Mouse (Mus musculus): ENCODE data around the gene Ehd4. TPM values are rescaled to one million over a fixed set of nuclear protein-coding genes. Genes with fewer than 3 reads are reported as not detected.
A peak's percentile ranks its signal among the peaks of the same experiment; 100 is the strongest.

The Ehd4 gene
- polyA plus RNA-seq, 1 experiment = 6.4 TPM

DNA sequence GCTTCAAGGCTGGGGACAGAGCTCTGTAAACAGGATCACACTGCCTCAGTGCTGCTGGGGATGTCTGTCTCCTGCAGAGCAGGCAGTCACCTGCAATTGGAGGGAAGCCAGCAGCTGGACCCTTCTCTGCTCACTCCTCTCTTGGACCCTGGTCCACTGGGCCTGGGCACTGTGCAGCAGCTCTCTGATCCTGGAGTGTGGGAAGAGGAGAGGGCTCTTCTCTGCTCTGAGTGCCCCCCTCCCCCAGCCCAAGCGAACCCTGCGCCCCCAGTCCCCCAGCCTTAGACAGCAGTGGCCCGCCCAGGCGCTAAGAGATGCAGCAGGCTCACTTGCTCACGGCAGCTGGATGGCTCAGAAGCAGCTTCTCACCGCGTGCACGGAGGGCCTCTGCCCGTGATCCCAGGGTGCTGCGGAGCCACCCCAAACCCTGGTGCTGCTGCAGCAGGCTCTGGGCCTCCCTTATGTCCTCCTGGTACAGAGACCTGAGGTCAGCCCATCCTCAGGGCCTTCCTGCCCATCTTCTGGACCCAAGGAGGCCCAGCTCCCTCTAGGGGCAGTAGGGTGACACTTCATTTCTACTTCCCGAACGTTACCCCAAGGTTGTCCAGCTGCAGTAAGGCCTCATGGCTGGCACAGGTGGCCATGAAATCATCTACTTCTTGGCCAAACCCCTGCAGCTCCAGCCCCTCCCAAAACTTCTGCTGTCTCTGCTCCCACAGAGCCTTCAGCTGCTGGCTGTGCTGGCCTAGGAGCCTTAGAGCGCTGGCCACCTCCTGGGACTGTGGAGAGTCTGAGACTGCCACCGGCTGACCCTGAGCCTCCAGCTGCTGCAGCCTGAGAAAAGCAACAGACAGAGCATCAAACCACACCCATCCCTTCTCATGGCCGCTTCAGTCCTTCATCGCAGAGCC lies 85.6 kb downstream of the Ehd4 start:
- TF ChIP-seq CTCF (IDR thresholded peaks at IDR 0.05; ENCODE audit: borderline replicate concordance, extremely low read depth, insufficient read depth, insufficient read length) (peak; percentile 75), POLR2A (IDR thresholded peaks at IDR 0.05; ENCODE audit: borderline replicate concordance, extremely low read depth, insufficient read depth, insufficient read length, poor library complexity, severe bottlenecking) (no peak)
- peak; percentile 56 for DNase-seq (ENCODE audit: low read depth)

DNA sequence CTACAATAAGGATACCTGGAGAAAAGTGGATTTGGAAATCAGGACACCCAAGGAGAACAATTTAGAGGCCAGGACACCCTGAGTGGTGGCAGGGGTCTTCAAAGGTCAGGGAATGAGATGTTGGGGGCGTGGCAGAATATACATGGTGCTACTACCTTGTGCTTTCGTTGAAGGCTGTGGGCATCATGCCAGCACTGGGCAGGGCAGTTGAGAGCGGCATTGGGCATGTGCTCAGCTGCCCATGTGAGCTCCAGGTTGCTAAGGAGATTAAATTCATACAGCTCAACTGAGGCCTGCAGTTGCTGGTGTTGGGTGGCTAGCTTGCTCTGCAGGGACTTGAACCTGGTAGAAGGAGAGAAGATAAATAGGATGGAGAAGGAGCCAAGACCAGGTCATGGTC lies 88.2 kb downstream of the Ehd4 start:
- TF ChIP-seq CTCF (IDR thresholded peaks at IDR 0.05; ENCODE audit: borderline replicate concordance, extremely low read depth, insufficient read depth, insufficient read length) = no peak
- TF ChIP-seq POLR2A (IDR thresholded peaks at IDR 0.05; ENCODE audit: borderline replicate concordance, extremely low read depth, insufficient read depth, insufficient read length, poor library complexity, severe bottlenecking) = no peak
- no peak for DNase-seq (ENCODE audit: low read depth)

DNA sequence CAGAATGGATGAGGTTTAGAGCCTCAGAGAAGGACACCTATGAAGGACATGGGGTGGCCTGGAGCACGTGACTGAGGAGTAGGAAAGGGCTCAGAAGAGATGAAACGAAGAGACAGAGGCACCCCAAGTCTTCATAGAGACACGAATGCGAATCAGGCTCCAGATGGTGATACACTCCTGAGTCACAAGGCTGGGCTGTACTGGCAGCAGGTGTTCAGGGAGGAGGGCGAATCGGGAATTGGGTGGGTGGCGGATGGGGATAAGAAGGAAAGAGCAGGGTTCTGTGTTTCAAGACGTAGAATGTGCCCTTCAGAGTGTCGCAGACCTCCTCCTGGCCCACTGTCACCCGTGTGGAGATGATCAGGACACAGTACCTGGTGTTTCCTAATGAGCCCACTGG lies 89.2 kb downstream of the Ehd4 start:
- TF ChIP-seq CTCF (IDR thresholded peaks at IDR 0.05; ENCODE audit: borderline replicate concordance, extremely low read depth, insufficient read depth, insufficient read length) (no peak), POLR2A (IDR thresholded peaks at IDR 0.05; ENCODE audit: borderline replicate concordance, extremely low read depth, insufficient read depth, insufficient read length, poor library complexity, severe bottlenecking) (no peak)
- no peak for DNase-seq (ENCODE audit: low read depth)

DNA sequence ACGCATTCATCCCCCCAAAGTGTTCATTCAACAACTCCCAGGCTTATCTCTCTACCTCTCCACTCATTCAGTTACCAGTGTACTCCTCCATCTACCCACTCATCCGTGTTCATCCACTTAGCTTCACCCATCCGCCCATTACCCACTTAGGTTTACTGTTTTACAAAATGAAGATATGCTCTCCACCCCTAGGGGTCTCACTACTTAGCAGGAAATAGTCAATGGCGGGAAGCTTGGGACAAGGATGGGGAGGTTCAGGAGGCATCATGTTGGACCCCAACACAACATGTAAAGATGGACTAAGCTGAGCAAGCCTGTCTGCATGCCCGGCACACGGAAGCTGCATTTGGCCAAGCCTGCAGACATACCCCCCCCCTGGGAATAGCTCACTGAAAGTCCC lies 89.8 kb downstream of the Ehd4 start:
- no peak for DNase-seq (ENCODE audit: low read depth)
- TF ChIP-seq POLR2A (IDR thresholded peaks at IDR 0.05; ENCODE audit: borderline replicate concordance, extremely low read depth, insufficient read depth, insufficient read length, poor library complexity, severe bottlenecking) (no peak), CTCF (IDR thresholded peaks at IDR 0.05; ENCODE audit: borderline replicate concordance, extremely low read depth, insufficient read depth, insufficient read length) (peak; percentile 13; the same call in 1 of the 2 replicates)

DNA sequence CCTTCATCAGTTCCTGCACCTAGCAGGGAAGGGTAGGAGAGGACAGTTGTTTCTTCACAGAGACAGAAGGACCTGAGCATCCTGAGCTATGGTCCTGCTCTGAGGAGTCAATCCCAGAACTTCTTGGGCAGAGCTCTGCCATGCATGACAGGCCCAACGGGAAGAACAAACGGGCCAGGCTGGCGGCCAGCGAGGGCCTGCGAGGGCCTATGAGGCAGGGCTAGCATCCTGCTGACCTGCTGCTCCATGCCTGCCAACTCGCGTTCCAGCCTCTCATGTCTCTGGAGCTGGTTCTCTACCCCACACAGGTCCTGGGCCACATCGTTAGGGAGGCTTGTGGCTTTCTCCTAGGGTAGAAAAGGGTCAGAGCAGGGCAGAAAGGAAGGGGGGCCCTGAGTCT lies 92.2 kb downstream of the Ehd4 start:
- TF ChIP-seq CTCF (IDR thresholded peaks at IDR 0.05; ENCODE audit: borderline replicate concordance, extremely low read depth, insufficient read depth, insufficient read length) = no peak
- no peak for TF ChIP-seq POLR2A (IDR thresholded peaks at IDR 0.05; ENCODE audit: borderline replicate concordance, extremely low read depth, insufficient read depth, insufficient read length, poor library complexity, severe bottlenecking)

DNA sequence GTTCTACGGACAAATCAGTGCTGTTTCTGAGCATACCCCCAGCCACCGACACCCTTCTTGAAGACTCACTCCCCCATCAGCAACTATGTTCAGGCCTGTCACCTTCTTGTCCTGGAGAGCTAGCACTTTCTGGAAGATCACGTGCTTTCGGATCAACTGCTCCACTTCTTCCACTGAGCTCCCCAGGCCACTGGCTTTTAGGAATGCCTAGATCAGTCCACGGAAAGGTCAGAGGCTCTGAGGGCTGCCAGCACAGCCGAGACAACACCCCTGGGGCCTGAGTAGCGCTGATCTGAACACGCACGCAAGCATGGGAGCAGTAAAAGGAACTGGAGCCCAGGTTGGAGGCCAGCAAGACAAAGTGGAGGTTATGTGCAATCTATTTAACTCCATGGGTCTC lies 93.8 kb downstream of the Ehd4 start:
- TF ChIP-seq CTCF (IDR thresholded peaks at IDR 0.05; ENCODE audit: borderline replicate concordance, extremely low read depth, insufficient read depth, insufficient read length) = no peak
- DNase-seq (ENCODE audit: low read depth) = no peak

More for the DNA sequence above, 92.2 kb downstream of the Ehd4 start:
- no peak for DNase-seq (ENCODE audit: low read depth)

DNA sequence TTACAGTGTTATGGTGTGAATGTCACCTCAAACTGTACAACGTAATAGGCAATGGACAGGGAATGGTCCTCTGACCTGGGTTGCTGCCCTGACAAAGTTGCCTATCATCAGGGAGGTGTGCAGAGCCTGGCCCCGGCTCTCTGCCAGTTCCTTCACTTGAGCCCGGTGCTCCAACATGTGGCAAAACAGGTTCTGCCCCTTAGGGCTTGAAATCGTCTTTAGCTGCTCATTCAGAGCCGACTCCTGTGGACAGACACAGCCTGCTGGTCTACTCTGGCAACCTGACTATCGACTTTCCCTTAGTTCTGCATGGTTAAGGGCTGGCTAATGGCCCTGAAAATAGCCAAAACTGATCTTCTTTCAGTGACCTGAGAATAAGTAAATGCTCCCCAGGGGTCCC lies 94.2 kb downstream of the Ehd4 start:
- TF ChIP-seq CTCF (IDR thresholded peaks at IDR 0.05; ENCODE audit: borderline replicate concordance, extremely low read depth, insufficient read depth, insufficient read length) (no peak), POLR2A (IDR thresholded peaks at IDR 0.05; ENCODE audit: borderline replicate concordance, extremely low read depth, insufficient read depth, insufficient read length, poor library complexity, severe bottlenecking) (no peak)

DNA sequence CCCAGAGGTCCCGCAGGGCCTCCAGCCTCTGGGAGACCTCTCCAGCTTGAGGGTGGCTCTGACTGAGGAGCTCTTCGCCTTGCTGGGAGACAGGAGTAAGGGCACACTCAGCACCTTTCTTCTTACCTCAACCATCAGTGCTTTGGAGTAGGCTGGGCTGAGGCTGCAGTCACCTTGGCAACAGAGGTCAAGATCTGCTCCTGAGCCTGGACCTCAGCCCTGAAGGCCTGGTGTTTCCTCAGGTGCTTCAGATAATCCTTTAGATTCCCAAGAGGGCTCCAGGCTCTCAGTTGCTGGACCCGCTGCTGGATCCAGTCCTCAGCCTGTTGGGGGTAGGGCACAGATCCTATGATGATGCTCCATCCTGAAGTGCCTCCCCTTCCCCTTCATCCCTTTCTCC lies 94.9 kb downstream of the Ehd4 start:
- no peak for DNase-seq (ENCODE audit: low read depth)
- TF ChIP-seq CTCF (IDR thresholded peaks at IDR 0.05; ENCODE audit: borderline replicate concordance, extremely low read depth, insufficient read depth, insufficient read length) = no peak
- no peak for TF ChIP-seq POLR2A (IDR thresholded peaks at IDR 0.05; ENCODE audit: borderline replicate concordance, extremely low read depth, insufficient read depth, insufficient read length, poor library complexity, severe bottlenecking)

More for the DNA sequence above, 94.2 kb downstream of the Ehd4 start:
- no peak for DNase-seq (ENCODE audit: low read depth)

DNA sequence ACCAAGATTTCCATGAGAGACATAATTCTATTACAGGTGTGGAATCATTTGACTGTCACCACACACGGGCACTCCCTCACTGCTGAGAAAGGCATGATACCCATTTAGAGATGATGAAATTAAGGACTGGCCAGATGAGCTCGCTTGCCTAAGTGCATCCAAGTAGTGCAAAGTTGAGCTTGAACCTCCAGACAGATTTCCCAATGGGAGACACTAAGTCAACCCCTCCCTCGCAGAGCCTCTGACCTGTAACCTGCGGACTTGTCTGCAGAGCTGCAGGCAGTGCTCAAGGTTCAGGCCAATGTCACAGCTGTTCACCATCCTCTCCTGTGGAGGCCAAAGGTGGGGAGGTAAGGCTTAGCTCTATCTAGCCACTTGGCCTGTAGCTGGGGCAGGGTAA lies 95.6 kb downstream of the Ehd4 start:
- no peak for TF ChIP-seq POLR2A (IDR thresholded peaks at IDR 0.05; ENCODE audit: borderline replicate concordance, extremely low read depth, insufficient read depth, insufficient read length, poor library complexity, severe bottlenecking)
- TF ChIP-seq CTCF (IDR thresholded peaks at IDR 0.05; ENCODE audit: borderline replicate concordance, extremely low read depth, insufficient read depth, insufficient read length) = no peak
- no peak for DNase-seq (ENCODE audit: low read depth)

DNA sequence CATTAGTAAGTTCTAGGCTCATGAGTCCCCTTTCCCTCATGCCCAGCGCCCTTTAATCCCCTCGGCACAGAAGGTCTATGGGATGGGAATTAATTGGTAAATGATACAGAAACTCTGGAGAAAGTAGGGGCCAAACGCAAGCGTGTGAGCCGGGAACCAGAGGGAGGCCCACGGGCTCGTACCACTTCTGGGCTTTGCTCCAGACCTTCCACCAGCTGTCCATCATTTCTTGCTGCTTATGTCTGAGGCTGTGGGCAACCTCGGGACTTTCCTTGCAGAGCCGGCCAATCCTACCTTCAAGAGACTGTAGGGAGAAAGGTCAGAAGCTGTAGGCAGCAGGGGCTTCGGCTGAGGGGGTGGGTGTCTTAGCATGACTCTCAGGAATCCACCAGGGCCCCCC lies 98.5 kb downstream of the Ehd4 start:
- no peak for TF ChIP-seq CTCF (IDR thresholded peaks at IDR 0.05; ENCODE audit: borderline replicate concordance, extremely low read depth, insufficient read depth, insufficient read length)
- TF ChIP-seq POLR2A (IDR thresholded peaks at IDR 0.05; ENCODE audit: borderline replicate concordance, extremely low read depth, insufficient read depth, insufficient read length, poor library complexity, severe bottlenecking) = no peak
- DNase-seq (ENCODE audit: low read depth) = no peak

DNA sequence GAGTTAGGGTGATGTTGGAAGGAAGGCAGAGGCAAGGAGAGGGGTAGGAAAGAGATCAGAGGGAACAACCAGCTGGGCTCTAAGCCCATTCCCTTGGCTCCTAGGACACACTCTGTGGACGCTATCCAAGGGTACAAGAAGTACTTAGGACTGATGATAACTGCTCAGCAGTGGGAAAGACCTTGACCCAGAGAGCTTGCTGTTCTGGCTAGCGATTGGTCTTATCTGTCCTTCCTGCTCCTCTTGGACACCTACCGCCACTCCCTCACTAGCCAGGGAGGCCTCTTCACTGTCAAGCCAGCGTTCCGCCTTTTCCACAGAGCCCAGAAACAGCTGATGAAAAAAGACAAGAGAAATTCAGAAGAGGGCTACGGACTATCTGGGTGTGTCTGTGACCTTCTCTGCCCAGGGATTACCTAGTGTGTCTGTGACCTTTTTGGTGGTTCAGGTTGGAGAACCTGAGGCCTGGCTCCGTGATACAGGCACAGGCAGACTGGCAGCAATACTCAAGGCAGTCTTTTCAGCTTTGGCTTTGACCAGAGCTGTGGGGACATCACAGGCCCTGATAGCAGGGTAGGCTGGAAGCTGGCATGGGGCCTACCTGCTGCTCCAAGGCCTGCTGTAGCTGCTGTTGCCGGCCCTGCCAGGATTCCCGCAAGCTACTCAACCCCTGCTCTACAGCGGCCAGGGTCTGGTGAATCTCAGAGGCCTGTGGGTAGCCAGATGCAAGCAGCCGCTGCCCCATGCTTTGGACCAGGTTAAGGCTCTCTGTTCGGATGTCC lies 99.4 kb downstream of the Ehd4 start:
- no peak for TF ChIP-seq POLR2A (IDR thresholded peaks at IDR 0.05; ENCODE audit: borderline replicate concordance, extremely low read depth, insufficient read depth, insufficient read length, poor library complexity, severe bottlenecking)
- no peak for TF ChIP-seq CTCF (IDR thresholded peaks at IDR 0.05; ENCODE audit: borderline replicate concordance, extremely low read depth, insufficient read depth, insufficient read length)

More for the DNA sequence above, 99.4 kb downstream of the Ehd4 start:
- no peak for DNase-seq (ENCODE audit: low read depth)
